Mouse (Mus musculus): ENCODE results near the gene Rad52.

GRCm38 (mm10) chr6:119902204-119903080 is at the start of gene Rad52:
- TF ChIP-seq MAFK (IDR thresholded peaks at IDR 0.05; ENCODE audit: insufficient read depth, low read depth, low read length) = no peak
- TF ChIP-seq ZC3H11A (IDR thresholded peaks at IDR 0.05; ENCODE audit: borderline replicate concordance, low read depth, low read length) = no peak
